Mouse (Mus musculus) lung, embryonic 14.5 days (tissue): ENCODE measurements around the gene Nkd1. TPM values are rescaled to one million over a fixed set of nuclear protein-coding genes. Genes with fewer than 3 reads are reported as not detected.

ENCODE experiments used
- ATAC-seq: fragments of 200-750 bp; cut with Nextera tagmentation; 2 replicates; pipeline ENCODE4 v1.8.0; 2017; ENCODE audit warnings: mild to moderate bottlenecking, moderate TSS enrichment, moderate library complexity; ENCODE audit not compliant: insufficient read depth
- DNase-seq: peaks from one replicate; pipeline ENCODE4 v3.0.0-alpha.2; 2015
- H3K27ac ChIP-seq: fragments of 300-500 bp; sonication (generic); 2 replicates; pipeline ENCODE4 v1.5.1; 2014; ENCODE audit warnings: low read depth, mild to moderate bottlenecking, moderate library complexity
- H3K27me3 ChIP-seq: fragments of 300-500 bp; sonication (generic); 2 replicates; pipeline ENCODE4 v1.6.1; 2014; ENCODE audit warnings: low read length, control low read depth; ENCODE audit not compliant: insufficient read depth
- H3K36me3 ChIP-seq: fragments of 300-500 bp; sonication (generic); 2 replicates; pipeline ENCODE4 v1.6.1; 2014; ENCODE audit warnings: control low read depth; ENCODE audit not compliant: insufficient read depth
- H3K4me1 ChIP-seq: fragments of 300-500 bp; sonication (generic); 2 replicates; pipeline ENCODE4 v1.6.1; 2014; ENCODE audit warnings: antibody characterized with exemption, control low read depth; ENCODE audit not compliant: insufficient read depth
- H3K4me2 ChIP-seq: fragments of 300-500 bp; sonication (generic); 2 replicates; pipeline ENCODE4 v1.6.1; 2014; ENCODE audit warnings: mild to moderate bottlenecking
- H3K4me3 ChIP-seq: fragments of 300-500 bp; sonication (generic); 2 replicates; pipeline ENCODE4 v1.5.1; 2014; ENCODE audit warnings: low read depth, low read length
- H3K9ac ChIP-seq: fragments of 300-500 bp; sonication (generic); 2 replicates; pipeline ENCODE4 v1.6.1; 2014
- H3K9me3 ChIP-seq: fragments of 300-500 bp; sonication (generic); 2 replicates; pipeline ENCODE4 v1.6.1; 2016; ENCODE audit warnings: low read depth, low read length, control low read depth
- CTCF ChIP-seq: IDR thresholded peaks from 2 replicates; pipeline ENCODE4 v1.5.1; 2016; ENCODE audit warnings: antibody characterized with exemption, low read depth
- WGBS: fragments of 180-500 bp; shearing (Covaris S2); extraction: QIAGEN DNeasy Blood & Tissue Kit; methylation state at CpG from one replicate; pipeline ENCODE4 v1.1.7; 2014; 5-methylcytosine and 5-hydroxymethylcytosine counted together
- polyA plus RNA-seq: library from polyadenylated mRNA; unstranded; fragments of >200 nt; fragmentation: Nextera tagmentation; extraction: Ambion mirVana; gene quantifications from 2 replicates; pipeline ENCODE4 v1.2.1, GENCODE M21; 2014

Nkd1 gene
- polyA plus RNA-seq, 1 experiment from 2014 or later, result 63.4 TPM

- H3K27ac ChIP-seq, result peak overlapping the region; percentile 6; the same call in 1 of the 2 replicates
- WGBS, result 57% methylated on average over 14 of the region's 14 CpGs
- no peak for TF ChIP-seq CTCF
- DNase-seq (peak; percentile 76), ATAC-seq (no peak)
- peaks cover 72% of the 10 kb centered on the region for H3K4me1 ChIP-seq
- no peaks in the 10 kb centered on the region for H3K27me3 ChIP-seq
- H3K4me3 ChIP-seq, result no peak overlapping the region
- H3K36me3 ChIP-seq, result 0 out of 2 replicates have a peak, but pooled peaks cover 11% of the 10 kb centered on the region
- no peak overlapping the region for H3K9ac ChIP-seq
- H3K9me3 ChIP-seq, result no peaks in the 10 kb centered on the region
- no peak overlapping the region for H3K4me2 ChIP-seq
These were observed 51.9 kb downstream of the Nkd1 start for GRCm38 (mm10) chr8:88572941-88573645.

- Histone ChIP-seq H3K4me1 (peaks cover 76% of the 10 kb centered on the region), H3K27ac (peak overlapping the region; percentile 89), H3K9ac (no peak overlapping the region), H3K4me3 (no peak overlapping the region), H3K36me3 (0 out of 2 replicates have a peak, but pooled peaks cover 16% of the 10 kb centered on the region), H3K9me3 (no peaks in the 10 kb centered on the region), H3K4me2 (no peak overlapping the region), H3K27me3 (no peaks in the 10 kb centered on the region)
- WGBS, result 44% methylated on average over 5 of the region's 5 CpGs
- no peak for ATAC-seq
- TF ChIP-seq CTCF, result no peak
- no peak for DNase-seq
These were observed 53.8 kb downstream of the Nkd1 start for GRCm38 (mm10) chr8:88574975-88575374.

GRCm38 (mm10) chr8:88576351-88577142 is 55.4 kb downstream of the Nkd1 start:
- H3K4me2 ChIP-seq, result no peak overlapping the region
- peaks cover 65% of the 10 kb centered on the region for H3K4me1 ChIP-seq
- no peak overlapping the region for H3K4me3 ChIP-seq
- 36% methylated on average over 10 of the region's 10 CpGs for WGBS
- H3K27ac ChIP-seq, result peak overlapping the region; percentile 89
- TF ChIP-seq CTCF, result no peak
- H3K27me3 ChIP-seq, result no peaks in the 10 kb centered on the region
- 0 out of 2 replicates have a peak, but pooled peaks cover 16% of the 10 kb centered on the region for H3K36me3 ChIP-seq
- DNase-seq, result peak; percentile 75
- no peak overlapping the region for H3K9ac ChIP-seq
- no peaks in the 10 kb centered on the region for H3K9me3 ChIP-seq
- peak; percentile 67 for ATAC-seq

- H3K4me1 ChIP-seq, result peaks cover 58% of the 10 kb centered on the region
- 49% methylated on average over 5 of the region's 5 CpGs for whole genome bisulfite sequencing
- peaks cover 26% of the 10 kb centered on the region; the same call in 1 of the 2 replicates for H3K36me3 ChIP-seq
These were observed 56.5 kb downstream of the Nkd1 start for GRCm38 (mm10) chr8:88577666-88578065.

GRCm38 (mm10) chr8:88578413-88579175 is 57.4 kb downstream of the Nkd1 start:
- no peak overlapping the region for H3K4me2 ChIP-seq
- DNase-seq (peak; percentile 60), ATAC-seq (no peak)
- no peaks in the 10 kb centered on the region for H3K27me3 ChIP-seq
- peaks cover 51% of the 10 kb centered on the region for H3K4me1 ChIP-seq
- H3K27ac ChIP-seq, result peak overlapping the region; percentile 77
- 64% methylated on average over 14 of the region's 14 CpGs for WGBS
- no peak overlapping the region for H3K9ac ChIP-seq
- H3K36me3 ChIP-seq, result peaks cover 34% of the 10 kb centered on the region; the same call in 1 of the 2 replicates
- TF ChIP-seq CTCF, result peak; percentile 25; the same call in 1 of the 2 replicates
- H3K9me3 ChIP-seq, result no peaks in the 10 kb centered on the region
- H3K4me3 ChIP-seq, result no peak overlapping the region

More at GRCm38 (mm10) chr8:88577666-88578065, 56.5 kb downstream of the Nkd1 start:
- no peak overlapping the region for H3K4me3 ChIP-seq
- H3K4me2 ChIP-seq, result no peak overlapping the region
- no peak for TF ChIP-seq CTCF
- H3K9me3 ChIP-seq, result no peaks in the 10 kb centered on the region
- ATAC-seq (no peak), DNase-seq (no peak)
- H3K27me3 ChIP-seq, result no peaks in the 10 kb centered on the region
- no peak overlapping the region for H3K9ac ChIP-seq
- H3K27ac ChIP-seq, result peak overlapping the region; percentile 77

- 16% methylated on average over 7 of the region's 7 CpGs for WGBS
- Histone ChIP-seq H3K36me3 (peaks cover 35% of the 10 kb centered on the region; the same call in 1 of the 2 replicates), H3K9ac (no peak overlapping the region), H3K27me3 (no peaks in the 10 kb centered on the region), H3K4me2 (no peak overlapping the region), H3K4me1 (peaks cover 50% of the 10 kb centered on the region), H3K27ac (peak overlapping the region; percentile 73), H3K4me3 (no peak overlapping the region), H3K9me3 (no peaks in the 10 kb centered on the region)
- DNase-seq, result peak; percentile 71
- no peak for TF ChIP-seq CTCF
- ATAC-seq, result 0 out of 2 replicates have a peak, but pooled peaks have one; percentile 29
These were observed 58.1 kb downstream of the Nkd1 start for GRCm38 (mm10) chr8:88579246-88579645.
